Mouse (Mus musculus): ENCODE data around the gene Scaper. TPM values are rescaled to one million over a fixed set of nuclear protein-coding genes. Genes with fewer than 3 reads are reported as not detected.

The Scaper gene
- polyA plus RNA-seq, 1 experiment from 2014 or later = 9.0 TPM

GRCm38 (mm10) chr9:55608701-55609531, 329.0 kb downstream of the Scaper start:
- Histone ChIP-seq H3K4me3 (ENCODE audit: control insufficient read depth in 1 of 2, insufficient read depth in 1 of 2, low read depth in 1 of 2, low read length in 2 of 2) (no peak overlapping the region), H3K27ac (replicated peaks in 1 of 2; ENCODE audit: control insufficient read depth in 1 of 2, insufficient read depth in 1 of 2, low read depth in 2 of 2, low read length in 2 of 2) (no peak overlapping the region), H3K9ac (ENCODE audit: low read length) (no peak overlapping the region), H3K9me3 (ENCODE audit: control insufficient read depth, low read length) (no peaks in the 10 kb centered on the region), H3K4me2 (ENCODE audit: low read length) (no peak overlapping the region), H3K36me3 (ENCODE audit: control insufficient read depth, insufficient read depth, low read length) (no peaks in the 10 kb centered on the region), H3K27me3 (ENCODE audit: control insufficient read depth, insufficient read depth, low read length) (no peaks in the 10 kb centered on the region), H3K4me1 (ENCODE audit: control insufficient read depth in 2 of 2, insufficient read depth in 2 of 2, low read length in 2 of 2) (no peaks in the 10 kb centered on the region)
- no peak for ATAC-seq (ENCODE audit: insufficient number of reproducible peaks, insufficient read depth, low FRiP score, low read depth)
- WGBS = 44% methylated on average over 7 of the region's 7 CpGs

GRCm38 (mm10) chr9:55598594-55598993, 339.3 kb downstream of the Scaper start:
- ATAC-seq (ENCODE audit: insufficient number of reproducible peaks, insufficient read depth, low FRiP score, low read depth) = no peak
- Histone ChIP-seq H3K4me2 (ENCODE audit: low read length) (no peak overlapping the region), H3K4me1 (ENCODE audit: control insufficient read depth in 2 of 2, insufficient read depth in 2 of 2, low read length in 2 of 2) (no peaks in the 10 kb centered on the region), H3K4me3 (ENCODE audit: control insufficient read depth in 1 of 2, insufficient read depth in 1 of 2, low read depth in 1 of 2, low read length in 2 of 2) (no peak overlapping the region), H3K9me3 (ENCODE audit: control insufficient read depth, low read length) (no peaks in the 10 kb centered on the region), H3K27me3 (ENCODE audit: control insufficient read depth, insufficient read depth, low read length) (no peaks in the 10 kb centered on the region), H3K27ac (replicated peaks in 1 of 2; ENCODE audit: control insufficient read depth in 1 of 2, insufficient read depth in 1 of 2, low read depth in 2 of 2, low read length in 2 of 2) (no peak overlapping the region), H3K9ac (ENCODE audit: low read length) (no peak overlapping the region), H3K36me3 (ENCODE audit: control insufficient read depth, insufficient read depth, low read length) (no peaks in the 10 kb centered on the region)

GRCm38 (mm10) chr9:55586141-55586540, 351.8 kb downstream of the Scaper start:
- Histone ChIP-seq H3K9me3 (ENCODE audit: control insufficient read depth, low read length) (no peaks in the 10 kb centered on the region), H3K4me2 (ENCODE audit: low read length) (no peak overlapping the region), H3K9ac (ENCODE audit: low read length) (no peak overlapping the region), H3K27ac (replicated peaks in 1 of 2; ENCODE audit: control insufficient read depth in 1 of 2, insufficient read depth in 1 of 2, low read depth in 2 of 2, low read length in 2 of 2) (no peak overlapping the region), H3K4me1 (ENCODE audit: control insufficient read depth in 2 of 2, insufficient read depth in 2 of 2, low read length in 2 of 2) (no peaks in the 10 kb centered on the region), H3K4me3 (ENCODE audit: control insufficient read depth in 1 of 2, insufficient read depth in 1 of 2, low read depth in 1 of 2, low read length in 2 of 2) (no peak overlapping the region), H3K36me3 (ENCODE audit: control insufficient read depth, insufficient read depth, low read length) (no peaks in the 10 kb centered on the region), H3K27me3 (ENCODE audit: control insufficient read depth, insufficient read depth, low read length) (no peaks in the 10 kb centered on the region)
- ATAC-seq (ENCODE audit: insufficient number of reproducible peaks, insufficient read depth, low FRiP score, low read depth) = no peak
- WGBS = 95% methylated on average over 6 of the region's 6 CpGs

GRCm38 (mm10) chr9:55581414-55581813, 356.5 kb downstream of the Scaper start:
- Histone ChIP-seq H3K27ac (replicated peaks in 1 of 2; ENCODE audit: control insufficient read depth in 1 of 2, insufficient read depth in 1 of 2, low read depth in 2 of 2, low read length in 2 of 2) (no peak overlapping the region), H3K36me3 (ENCODE audit: control insufficient read depth, insufficient read depth, low read length) (no peaks in the 10 kb centered on the region), H3K4me2 (ENCODE audit: low read length) (no peak overlapping the region), H3K4me1 (ENCODE audit: control insufficient read depth in 2 of 2, insufficient read depth in 2 of 2, low read length in 2 of 2) (no peaks in the 10 kb centered on the region; a peak in 1 of 4 replicates), H3K4me3 (ENCODE audit: control insufficient read depth in 1 of 2, insufficient read depth in 1 of 2, low read depth in 1 of 2, low read length in 2 of 2) (no peak overlapping the region), H3K27me3 (ENCODE audit: control insufficient read depth, insufficient read depth, low read length) (no peaks in the 10 kb centered on the region), H3K9me3 (ENCODE audit: control insufficient read depth, low read length) (no peaks in the 10 kb centered on the region), H3K9ac (ENCODE audit: low read length) (no peak overlapping the region)
- ATAC-seq (ENCODE audit: insufficient number of reproducible peaks, insufficient read depth, low FRiP score, low read depth) = no peak
- 54% methylated on average over 3 of the region's 3 CpGs for WGBS

GRCm38 (mm10) chr9:55576571-55576970, 361.3 kb downstream of the Scaper start:
- no peaks in the 10 kb centered on the region for H3K9me3 ChIP-seq (ENCODE audit: control insufficient read depth, low read length)
- no peak overlapping the region for H3K9ac ChIP-seq (ENCODE audit: low read length)
- 88% methylated on average over 1 of the region's 1 CpGs for WGBS
- no peak overlapping the region for H3K4me2 ChIP-seq (ENCODE audit: low read length)
- no peaks in the 10 kb centered on the region for H3K27me3 ChIP-seq (ENCODE audit: control insufficient read depth, insufficient read depth, low read length)
- H3K36me3 ChIP-seq (ENCODE audit: control insufficient read depth, insufficient read depth, low read length) = no peaks in the 10 kb centered on the region
- H3K4me3 ChIP-seq (ENCODE audit: control insufficient read depth in 1 of 2, insufficient read depth in 1 of 2, low read depth in 1 of 2, low read length in 2 of 2) = no peak overlapping the region
- no peak overlapping the region for H3K27ac ChIP-seq (replicated peaks in 1 of 2; ENCODE audit: control insufficient read depth in 1 of 2, insufficient read depth in 1 of 2, low read depth in 2 of 2, low read length in 2 of 2)
- ATAC-seq (ENCODE audit: insufficient number of reproducible peaks, insufficient read depth, low FRiP score, low read depth) = no peak
- H3K4me1 ChIP-seq (ENCODE audit: control insufficient read depth in 2 of 2, insufficient read depth in 2 of 2, low read length in 2 of 2) = no peaks in the 10 kb centered on the region; a peak in 1 of 4 replicates

- WGBS = 88% methylated on average over 1 of the region's 1 CpGs
- Histone ChIP-seq H3K4me3 (ENCODE audit: control insufficient read depth in 1 of 2, insufficient read depth in 1 of 2, low read depth in 1 of 2, low read length in 2 of 2) (no peak overlapping the region), H3K27ac (replicated peaks in 1 of 2; ENCODE audit: control insufficient read depth in 1 of 2, insufficient read depth in 1 of 2, low read depth in 2 of 2, low read length in 2 of 2) (no peak overlapping the region), H3K36me3 (ENCODE audit: control insufficient read depth, insufficient read depth, low read length) (no peaks in the 10 kb centered on the region), H3K27me3 (ENCODE audit: control insufficient read depth, insufficient read depth, low read length) (no peaks in the 10 kb centered on the region), H3K9ac (ENCODE audit: low read length) (no peak overlapping the region), H3K9me3 (ENCODE audit: control insufficient read depth, low read length) (no peaks in the 10 kb centered on the region), H3K4me1 (ENCODE audit: control insufficient read depth in 2 of 2, insufficient read depth in 2 of 2, low read length in 2 of 2) (no peaks in the 10 kb centered on the region), H3K4me2 (ENCODE audit: low read length) (no peak overlapping the region)
- ATAC-seq (ENCODE audit: insufficient number of reproducible peaks, insufficient read depth, low FRiP score, low read depth) = no peak
Observed at GRCm38 (mm10) chr9:55571071-55571470, 366.8 kb downstream of the Scaper start.

- no peak overlapping the region for H3K4me3 ChIP-seq (ENCODE audit: control insufficient read depth in 1 of 2, insufficient read depth in 1 of 2, low read depth in 1 of 2, low read length in 2 of 2)
- H3K9ac ChIP-seq (ENCODE audit: low read length) = no peak overlapping the region
- H3K4me1 ChIP-seq (ENCODE audit: control insufficient read depth in 2 of 2, insufficient read depth in 2 of 2, low read length in 2 of 2) = no peaks in the 10 kb centered on the region
- H3K4me2 ChIP-seq (ENCODE audit: low read length) = no peak overlapping the region
- no peaks in the 10 kb centered on the region for H3K36me3 ChIP-seq (ENCODE audit: control insufficient read depth, insufficient read depth, low read length)
- H3K27me3 ChIP-seq (ENCODE audit: control insufficient read depth, insufficient read depth, low read length) = no peaks in the 10 kb centered on the region
- WGBS = 61% methylated on average over 5 of the region's 5 CpGs
- no peak overlapping the region for H3K27ac ChIP-seq (replicated peaks in 1 of 2; ENCODE audit: control insufficient read depth in 1 of 2, insufficient read depth in 1 of 2, low read depth in 2 of 2, low read length in 2 of 2)
- no peaks in the 10 kb centered on the region for H3K9me3 ChIP-seq (ENCODE audit: control insufficient read depth, low read length)
- no peak for ATAC-seq (ENCODE audit: insufficient number of reproducible peaks, insufficient read depth, low FRiP score, low read depth)
Observed at GRCm38 (mm10) chr9:55568466-55569159, 369.3 kb downstream of the Scaper start.
